Mouse (Mus musculus): ENCODE measurements around the gene Sun2. TPM values are rescaled to one million over a fixed set of nuclear protein-coding genes. Genes with fewer than 3 reads are reported as not detected.

Gene Sun2
- total RNA-seq, 2 experiments from 2014 or later = 34.0 to 56.9 TPM

GRCm38 (mm10) chr15:79757118-79757517, 14.8 kb upstream of the Sun2 start:
- ATAC-seq (replicated peaks; ENCODE audit: low FRiP score, poor library complexity, severe bottlenecking) = no peak

GRCm38 (mm10) chr15:79755977-79756625, 13.8 kb upstream of the Sun2 start:
- ATAC-seq (replicated peaks; ENCODE audit: low FRiP score, poor library complexity, severe bottlenecking) = no peak

- no peak for ATAC-seq (replicated peaks; ENCODE audit: low FRiP score, poor library complexity, severe bottlenecking)
These were observed 12.8 kb upstream of the Sun2 start for GRCm38 (mm10) chr15:79755176-79755575.

- no peak for ATAC-seq (replicated peaks; ENCODE audit: low FRiP score, poor library complexity, severe bottlenecking)
These were observed 11.5 kb upstream of the Sun2 start for GRCm38 (mm10) chr15:79753873-79754272.

- ATAC-seq (replicated peaks; ENCODE audit: low FRiP score, poor library complexity, severe bottlenecking) = no peak
These were observed 11.1 kb upstream of the Sun2 start for GRCm38 (mm10) chr15:79753420-79753752.

GRCm38 (mm10) chr15:79752742-79753419, 10.5 kb upstream of the Sun2 start:
- peak; percentile 72 for ATAC-seq (replicated peaks; ENCODE audit: low FRiP score, poor library complexity, severe bottlenecking)

GRCm38 (mm10) chr15:79751772-79752171, 9.4 kb upstream of the Sun2 start:
- no peak for ATAC-seq (replicated peaks; ENCODE audit: low FRiP score, poor library complexity, severe bottlenecking)

- no peak for ATAC-seq (replicated peaks; ENCODE audit: low FRiP score, poor library complexity, severe bottlenecking)
These were observed 7.9 kb upstream of the Sun2 start for GRCm38 (mm10) chr15:79750266-79750665.

GRCm38 (mm10) chr15:79749162-79749561, 6.8 kb upstream of the Sun2 start:
- ATAC-seq (replicated peaks; ENCODE audit: low FRiP score, poor library complexity, severe bottlenecking) = no peak

- peak; percentile 75 for ATAC-seq (replicated peaks; ENCODE audit: low FRiP score, poor library complexity, severe bottlenecking)
These were observed 5.7 kb upstream of the Sun2 start for GRCm38 (mm10) chr15:79747998-79748397.

GRCm38 (mm10) chr15:79745883-79746282, 3.5 kb upstream of the Sun2 start:
- ATAC-seq (replicated peaks; ENCODE audit: low FRiP score, poor library complexity, severe bottlenecking) = no peak

- ATAC-seq (replicated peaks; ENCODE audit: low FRiP score, poor library complexity, severe bottlenecking) = no peak
These were observed 3.0 kb upstream of the Sun2 start for GRCm38 (mm10) chr15:79745312-79745711.

GRCm38 (mm10) chr15:79744742-79745141, 2.4 kb upstream of the Sun2 start:
- ATAC-seq (replicated peaks; ENCODE audit: low FRiP score, poor library complexity, severe bottlenecking) = no peak

GRCm38 (mm10) chr15:79744001-79744400, 1.7 kb upstream of the Sun2 start:
- ATAC-seq (replicated peaks; ENCODE audit: low FRiP score, poor library complexity, severe bottlenecking) = no peak

GRCm38 (mm10) chr15:79742706-79743023, 329 bp upstream of the Sun2 start:
- no peak for ATAC-seq (replicated peaks; ENCODE audit: low FRiP score, poor library complexity, severe bottlenecking)

GRCm38 (mm10) chr15:79741173-79741858, 1.0 kb downstream of the Sun2 start:
- ATAC-seq (replicated peaks; ENCODE audit: low FRiP score, poor library complexity, severe bottlenecking) = peak; percentile 33

- no peak for ATAC-seq (replicated peaks; ENCODE audit: low FRiP score, poor library complexity, severe bottlenecking)
These were observed 1.6 kb downstream of the Sun2 start for GRCm38 (mm10) chr15:79740739-79741138.

GRCm38 (mm10) chr15:79734311-79734710, 8.0 kb downstream of the Sun2 start:
- no peak for ATAC-seq (replicated peaks; ENCODE audit: low FRiP score, poor library complexity, severe bottlenecking)

- ATAC-seq (replicated peaks; ENCODE audit: low FRiP score, poor library complexity, severe bottlenecking) = no peak
These were observed 8.7 kb downstream of the Sun2 start for GRCm38 (mm10) chr15:79733640-79734039.

- no peak for ATAC-seq (replicated peaks; ENCODE audit: low FRiP score, poor library complexity, severe bottlenecking)
These were observed 9.1 kb downstream of the Sun2 start for GRCm38 (mm10) chr15:79733192-79733591.

- no peak for ATAC-seq (replicated peaks; ENCODE audit: low FRiP score, poor library complexity, severe bottlenecking)
These were observed 10.8 kb downstream of the Sun2 start for GRCm38 (mm10) chr15:79731554-79731953.

All from erythroid progenitor cell, adult 5-6 weeks (primary cell).